Mouse (Mus musculus): ENCODE measurements at regions not wholly inside any gene's neighbourhood (a gene's known extent, or its start where the extent isn't known, plus 50 kb on each side); places are given as distances from the start of the nearest gene placed in this dataset.

DNA sequence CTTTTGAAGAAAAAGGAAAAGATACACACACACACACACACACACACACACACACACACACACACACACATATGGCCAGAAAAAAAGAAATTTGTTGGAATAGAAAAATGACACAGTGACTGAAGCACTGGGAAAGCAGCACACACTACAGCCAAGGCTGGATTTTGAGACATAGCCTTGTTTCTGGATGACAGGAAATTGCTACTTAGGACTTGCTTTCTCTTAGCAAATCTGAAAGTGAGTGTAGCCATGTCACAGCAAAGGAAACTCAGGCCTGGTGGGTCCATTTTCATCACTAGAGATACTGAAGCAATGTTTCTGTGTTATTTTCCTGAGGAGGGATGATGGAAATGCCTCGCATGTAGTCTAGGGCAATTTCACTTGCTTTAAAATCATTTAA lies 271.3 kb upstream of the Gpc5 start:
- no peak for DNase-seq
- H3K36me3 ChIP-seq: no peaks in the 10 kb centered on the region
- no peak overlapping the region for H3K27ac ChIP-seq
- H3K4me2 ChIP-seq: no peak overlapping the region
- no peak overlapping the region for H3K9ac ChIP-seq
- 21% methylated on average over 1 of the region's 1 CpGs for WGBS (ENCODE audit: insufficient replicate concordance)
- ATAC-seq (ENCODE audit: low read depth): no peak
- H3K4me1 ChIP-seq (replicated peaks): no peaks in the 10 kb centered on the region; the same call in 1 of the 2 replicates
- H3K4me3 ChIP-seq (replicated peaks): no peak overlapping the region
- no peaks in the 10 kb centered on the region for H3K27me3 ChIP-seq
- no peaks in the 10 kb centered on the region for H3K9me3 ChIP-seq (replicated peaks)

DNA sequence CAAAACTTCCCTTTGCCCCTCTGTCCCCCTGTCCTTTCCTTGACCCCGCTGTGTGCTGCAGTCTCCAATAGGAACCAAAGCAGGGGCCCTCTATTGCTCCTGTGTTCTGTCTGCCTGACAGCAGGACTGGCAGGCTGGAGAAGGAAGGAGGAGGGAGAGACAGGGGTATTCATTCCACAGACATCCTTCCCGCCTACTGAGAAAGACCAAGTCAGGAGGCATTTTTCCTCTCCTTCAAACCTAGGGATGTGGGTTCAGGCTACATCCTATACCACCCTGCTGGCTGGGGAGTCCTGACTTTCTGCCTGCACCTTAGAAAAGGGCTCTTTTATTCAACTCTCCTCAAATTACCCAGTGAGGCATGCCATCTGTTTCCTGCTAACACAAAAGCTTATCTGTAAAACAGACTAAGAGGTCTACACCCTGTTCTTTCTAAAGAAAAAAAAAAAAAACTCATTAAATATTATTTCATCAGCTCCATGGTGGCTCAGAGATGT lies 270.9 kb upstream of the Gpc5 start:
- no peak for ATAC-seq (ENCODE audit: low read depth)
- H3K4me2 ChIP-seq: no peak overlapping the region
- no peaks in the 10 kb centered on the region for H3K9me3 ChIP-seq (replicated peaks)
- no peak overlapping the region for H3K4me3 ChIP-seq (replicated peaks)
- DNase-seq: no peak
- no peak overlapping the region for H3K9ac ChIP-seq
- no peaks in the 10 kb centered on the region; the same call in 1 of the 2 replicates for H3K4me1 ChIP-seq (replicated peaks)
- WGBS (ENCODE audit: insufficient replicate concordance): 34% methylated on average over 2 of the region's 2 CpGs
- H3K27me3 ChIP-seq: no peaks in the 10 kb centered on the region
- no peaks in the 10 kb centered on the region for H3K36me3 ChIP-seq
- no peak overlapping the region for H3K27ac ChIP-seq

DNA sequence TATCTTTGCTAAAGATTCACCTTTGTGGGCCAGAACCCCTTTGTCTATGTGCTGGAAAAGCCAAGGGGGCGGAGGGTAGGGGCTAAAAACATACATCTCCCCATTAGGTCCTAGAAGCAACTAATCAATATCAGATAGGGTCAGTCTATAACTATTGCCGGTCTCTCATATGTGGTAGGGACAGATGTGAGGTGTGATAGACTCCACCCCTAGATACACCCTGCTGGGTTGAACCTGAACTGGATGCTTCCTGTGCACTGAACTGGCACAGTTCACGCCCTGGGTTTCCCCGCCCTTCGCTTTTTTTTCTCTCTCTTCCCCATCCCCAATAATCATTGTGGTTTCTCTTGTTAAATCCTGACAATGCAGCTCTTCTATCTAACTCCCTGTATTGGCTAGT lies 270.3 kb upstream of the Gpc5 start:
- H3K27ac ChIP-seq: no peak overlapping the region
- no peaks in the 10 kb centered on the region; the same call in 1 of the 2 replicates for H3K4me1 ChIP-seq (replicated peaks)
- no peak overlapping the region for H3K4me2 ChIP-seq
- WGBS (ENCODE audit: insufficient replicate concordance): 56% methylated on average over 5 of the region's 5 CpGs
- H3K9ac ChIP-seq: no peak overlapping the region
- DNase-seq (no peak), ATAC-seq (ENCODE audit: low read depth) (no peak)
- no peaks in the 10 kb centered on the region for H3K9me3 ChIP-seq (replicated peaks)
- no peaks in the 10 kb centered on the region for H3K36me3 ChIP-seq
- no peaks in the 10 kb centered on the region for H3K27me3 ChIP-seq
- H3K4me3 ChIP-seq (replicated peaks): no peak overlapping the region

DNA sequence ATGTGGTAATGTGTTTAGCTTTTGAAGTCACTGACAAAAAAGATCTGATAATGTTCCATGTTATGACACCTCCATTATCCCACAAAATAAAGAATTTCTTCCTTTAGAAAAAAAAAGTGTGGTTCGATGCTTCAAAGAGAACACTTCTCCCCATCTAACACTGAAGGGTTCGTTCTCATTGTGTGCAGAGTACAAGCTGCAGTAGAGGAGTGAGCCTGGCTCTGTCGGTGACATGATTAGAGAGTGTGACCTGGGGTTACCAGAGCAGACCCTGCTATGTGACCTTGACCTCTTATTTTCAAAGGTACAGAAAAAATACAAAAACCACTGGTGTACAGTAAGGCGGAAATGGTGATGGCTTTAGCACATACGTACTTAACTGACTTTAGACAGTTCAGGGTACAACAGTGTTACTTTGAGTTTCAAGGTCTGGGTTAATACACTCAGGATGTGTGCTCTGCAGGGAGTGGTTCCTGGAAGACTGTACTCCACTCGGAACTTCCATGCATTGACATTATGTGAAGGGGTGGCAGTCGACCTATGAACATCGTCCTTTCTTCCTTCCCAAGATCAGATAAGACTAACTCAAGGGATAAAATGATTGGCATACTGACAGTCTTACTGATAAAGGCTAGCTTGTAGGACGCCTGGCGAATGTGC lies 265.2 kb upstream of the Gpc5 start:
- Histone ChIP-seq H3K4me2 (no peak overlapping the region), H3K36me3 (no peaks in the 10 kb centered on the region), H3K4me3 (replicated peaks) (no peak overlapping the region), H3K27me3 (no peaks in the 10 kb centered on the region), H3K4me1 (replicated peaks) (no peaks in the 10 kb centered on the region), H3K27ac (no peak overlapping the region), H3K9ac (no peak overlapping the region), H3K9me3 (replicated peaks) (no peaks in the 10 kb centered on the region)
- ATAC-seq (ENCODE audit: low read depth): no peak
- 50% methylated on average over 10 of the region's 10 CpGs for WGBS (ENCODE audit: insufficient replicate concordance)
- no peak for DNase-seq

DNA sequence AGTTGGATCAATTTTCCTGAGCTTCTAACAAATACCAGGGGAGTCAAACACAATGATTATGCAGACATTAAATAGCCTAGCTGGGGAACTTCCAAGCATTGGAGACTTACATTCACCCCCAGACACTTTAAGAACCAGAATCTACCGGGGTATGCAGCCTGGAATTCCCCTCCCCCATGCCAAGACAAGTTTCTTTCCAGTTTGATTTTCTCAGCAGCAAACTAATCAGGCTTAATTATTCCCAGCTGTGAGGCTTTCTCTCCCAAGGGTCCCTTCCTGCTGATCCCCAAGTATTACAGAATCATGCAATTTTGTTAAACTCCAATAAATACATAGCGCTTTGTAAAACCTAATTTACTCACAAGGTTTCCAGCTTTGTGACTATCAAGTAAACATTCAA lies 262.7 kb upstream of the Gpc5 start:
- Histone ChIP-seq H3K9me3 (replicated peaks) (no peaks in the 10 kb centered on the region), H3K27me3 (no peaks in the 10 kb centered on the region), H3K36me3 (no peaks in the 10 kb centered on the region), H3K4me3 (replicated peaks) (no peak overlapping the region), H3K27ac (no peak overlapping the region), H3K9ac (no peak overlapping the region), H3K4me2 (no peak overlapping the region), H3K4me1 (replicated peaks) (no peaks in the 10 kb centered on the region)
- ATAC-seq (ENCODE audit: low read depth): no peak
- 44% methylated on average over 2 of the region's 2 CpGs for WGBS (ENCODE audit: insufficient replicate concordance)
- no peak for DNase-seq

DNA sequence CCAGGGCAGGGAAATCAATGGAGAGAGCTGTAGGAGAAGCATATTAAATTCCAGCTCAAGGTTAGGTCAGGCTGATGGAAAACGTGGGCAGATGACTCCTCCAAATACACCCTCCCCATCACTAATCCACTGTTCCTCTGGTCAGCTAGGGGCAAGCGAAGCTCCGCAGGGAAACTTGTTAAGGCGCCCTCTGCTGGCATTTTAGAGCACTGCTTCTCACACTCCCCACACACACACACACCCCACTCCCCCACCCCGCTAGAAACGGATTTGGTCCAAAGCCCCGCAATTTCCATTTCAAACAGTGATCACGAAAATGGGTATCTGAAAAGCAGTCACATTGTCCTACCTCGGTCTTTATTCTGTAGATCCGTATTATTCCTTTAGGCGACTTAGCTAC lies 259.0 kb upstream of the Gpc5 start:
- Histone ChIP-seq H3K4me2 (no peak overlapping the region), H3K36me3 (no peaks in the 10 kb centered on the region), H3K9me3 (replicated peaks) (no peaks in the 10 kb centered on the region), H3K9ac (no peak overlapping the region), H3K27me3 (no peaks in the 10 kb centered on the region), H3K4me1 (replicated peaks) (no peaks in the 10 kb centered on the region), H3K4me3 (replicated peaks) (no peak overlapping the region), H3K27ac (no peak overlapping the region)
- DNase-seq (no peak), ATAC-seq (ENCODE audit: low read depth) (no peak)
- WGBS (ENCODE audit: insufficient replicate concordance): 52% methylated on average over 11 of the region's 11 CpGs

DNA sequence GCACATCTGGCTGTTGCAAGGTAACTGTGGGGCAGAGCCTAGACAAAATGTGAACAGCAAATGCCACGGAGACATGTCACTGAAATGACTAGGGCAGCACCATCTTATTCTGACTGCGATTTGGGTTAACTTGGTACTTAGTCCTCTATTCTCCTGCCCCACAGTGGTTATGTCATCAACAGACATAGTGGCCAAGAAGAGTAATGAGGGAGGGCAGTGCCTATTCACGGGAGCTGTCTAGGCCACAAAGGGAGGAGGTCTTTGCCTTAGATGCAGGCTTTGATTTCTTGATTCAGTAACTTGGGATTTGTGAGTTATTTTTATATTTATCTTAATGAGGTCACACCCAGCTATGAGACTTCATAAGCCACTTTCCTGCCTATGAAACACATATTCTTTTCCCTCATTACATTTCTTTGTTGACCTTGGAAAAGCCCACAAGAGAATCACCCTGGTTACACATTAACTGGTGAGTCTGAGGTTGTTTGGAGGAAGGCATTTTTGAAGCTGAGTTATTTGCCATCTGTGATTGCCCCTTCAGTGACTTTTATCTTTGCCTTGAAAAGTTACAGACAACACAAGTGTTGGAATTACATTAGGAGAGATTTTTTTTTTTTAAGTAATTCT lies 255.2 kb upstream of the Gpc5 start:
- no peaks in the 10 kb centered on the region for H3K27me3 ChIP-seq
- H3K4me2 ChIP-seq: no peak overlapping the region
- no peaks in the 10 kb centered on the region for H3K9me3 ChIP-seq (replicated peaks)
- H3K4me3 ChIP-seq (replicated peaks): no peak overlapping the region
- H3K36me3 ChIP-seq: no peaks in the 10 kb centered on the region
- WGBS (ENCODE audit: insufficient replicate concordance): 40% methylated on average over 3 of the region's 3 CpGs
- no peak overlapping the region for H3K27ac ChIP-seq
- DNase-seq: no peak
- no peak for ATAC-seq (ENCODE audit: low read depth)
- no peak overlapping the region for H3K9ac ChIP-seq
- no peaks in the 10 kb centered on the region for H3K4me1 ChIP-seq (replicated peaks)

DNA sequence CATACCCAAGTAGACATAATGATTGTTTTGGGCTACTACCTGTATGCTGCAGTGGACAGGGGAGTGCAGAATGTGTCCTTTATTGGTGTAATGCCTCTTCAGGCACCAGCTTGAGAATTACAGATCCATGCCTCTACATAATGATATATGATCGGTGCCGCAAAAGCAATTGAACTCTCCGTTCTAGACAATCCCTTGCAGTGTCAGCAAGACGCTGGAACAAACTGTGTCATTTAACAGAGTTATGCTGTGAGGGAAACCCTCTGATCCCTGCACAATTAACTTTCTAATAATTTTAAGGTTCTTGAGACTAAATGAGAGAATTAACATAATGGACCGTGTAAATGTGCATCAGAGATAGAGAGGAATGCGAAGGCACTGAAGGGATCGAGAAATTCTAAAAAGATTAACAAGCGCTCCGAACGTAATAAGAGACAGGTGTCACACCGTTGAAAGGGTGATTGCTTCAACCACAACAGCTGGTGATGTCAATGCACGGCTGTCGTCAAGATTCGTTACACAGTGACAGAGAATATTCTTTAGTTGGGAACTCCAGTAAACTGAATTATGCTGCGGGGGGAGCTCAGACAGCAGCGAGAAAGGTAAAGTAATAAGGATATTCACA lies 254.3 kb upstream of the Gpc5 start:
- Histone ChIP-seq H3K4me2 (no peak overlapping the region), H3K9ac (no peak overlapping the region), H3K9me3 (replicated peaks) (no peaks in the 10 kb centered on the region), H3K36me3 (no peaks in the 10 kb centered on the region), H3K4me3 (replicated peaks) (no peak overlapping the region), H3K27me3 (no peaks in the 10 kb centered on the region), H3K27ac (no peak overlapping the region), H3K4me1 (replicated peaks) (no peaks in the 10 kb centered on the region)
- DNase-seq: no peak
- no peak for ATAC-seq (ENCODE audit: low read depth)
- 76% methylated on average over 16 of the region's 16 CpGs for WGBS (ENCODE audit: insufficient replicate concordance)

DNA sequence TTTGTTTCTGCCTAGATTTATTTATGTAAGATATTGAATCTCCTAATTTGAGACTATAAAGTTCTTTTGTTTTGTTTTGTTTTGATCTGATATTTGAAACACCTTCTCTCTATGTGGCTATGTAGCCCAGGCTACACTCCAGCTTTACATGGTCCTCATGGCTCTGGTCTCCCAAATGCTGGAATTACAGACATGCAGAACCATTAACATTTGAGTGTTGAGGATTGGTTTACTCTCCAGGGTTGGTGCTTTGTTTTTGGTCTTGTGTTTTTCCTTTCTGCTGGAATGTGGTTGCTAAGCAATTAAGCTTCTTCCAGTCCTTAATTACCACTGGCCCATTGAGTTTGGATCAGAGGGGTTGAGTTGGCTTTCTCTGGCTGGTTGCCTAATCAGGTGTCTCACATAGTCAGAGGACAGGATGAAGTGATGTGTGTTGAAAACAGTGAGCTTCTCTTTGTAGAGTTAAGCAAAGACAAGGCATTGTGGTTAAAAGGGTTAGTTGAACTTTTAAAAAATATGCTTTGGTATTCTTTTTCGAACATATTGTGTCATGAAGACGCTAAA lies 252.6 kb upstream of the Gpc5 start:
- no peaks in the 10 kb centered on the region for H3K36me3 ChIP-seq
- no peaks in the 10 kb centered on the region for H3K9me3 ChIP-seq (replicated peaks)
- ATAC-seq (ENCODE audit: low read depth) (no peak), DNase-seq (no peak)
- no peaks in the 10 kb centered on the region for H3K4me1 ChIP-seq (replicated peaks)
- H3K9ac ChIP-seq: no peak overlapping the region
- no peak overlapping the region for H3K4me2 ChIP-seq
- WGBS (ENCODE audit: insufficient replicate concordance): 60% methylated on average over 2 of the region's 2 CpGs
- H3K27me3 ChIP-seq: no peaks in the 10 kb centered on the region
- no peak overlapping the region for H3K27ac ChIP-seq
- H3K4me3 ChIP-seq (replicated peaks): no peak overlapping the region

DNA sequence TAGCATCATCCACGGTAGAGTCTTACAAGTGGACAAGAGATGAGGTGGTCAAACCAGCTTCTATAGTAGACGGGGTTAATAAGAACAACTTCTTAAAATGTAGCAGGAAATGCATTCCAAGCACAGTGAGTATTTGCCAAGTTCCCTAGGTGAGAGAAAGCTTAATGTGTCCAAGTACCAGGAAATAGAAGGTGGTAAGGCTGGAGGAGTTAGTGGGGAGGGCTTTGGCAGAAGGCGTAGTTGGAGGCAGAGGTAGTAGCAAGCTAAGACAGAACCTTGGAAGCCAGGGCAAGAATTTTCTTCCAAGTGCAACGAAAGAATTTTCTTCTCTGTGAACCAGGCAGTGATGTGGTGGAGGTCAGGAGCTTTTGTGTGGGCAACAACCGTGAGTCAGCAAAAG lies 251.2 kb upstream of the Gpc5 start:
- Histone ChIP-seq H3K4me2 (no peak overlapping the region), H3K36me3 (no peaks in the 10 kb centered on the region), H3K9ac (no peak overlapping the region), H3K27ac (no peak overlapping the region), H3K27me3 (no peaks in the 10 kb centered on the region), H3K4me1 (replicated peaks) (no peaks in the 10 kb centered on the region), H3K9me3 (replicated peaks) (no peaks in the 10 kb centered on the region), H3K4me3 (replicated peaks) (no peak overlapping the region)
- DNase-seq (no peak), ATAC-seq (ENCODE audit: low read depth) (no peak)
- 55% methylated on average over 5 of the region's 5 CpGs for WGBS (ENCODE audit: insufficient replicate concordance)

DNA sequence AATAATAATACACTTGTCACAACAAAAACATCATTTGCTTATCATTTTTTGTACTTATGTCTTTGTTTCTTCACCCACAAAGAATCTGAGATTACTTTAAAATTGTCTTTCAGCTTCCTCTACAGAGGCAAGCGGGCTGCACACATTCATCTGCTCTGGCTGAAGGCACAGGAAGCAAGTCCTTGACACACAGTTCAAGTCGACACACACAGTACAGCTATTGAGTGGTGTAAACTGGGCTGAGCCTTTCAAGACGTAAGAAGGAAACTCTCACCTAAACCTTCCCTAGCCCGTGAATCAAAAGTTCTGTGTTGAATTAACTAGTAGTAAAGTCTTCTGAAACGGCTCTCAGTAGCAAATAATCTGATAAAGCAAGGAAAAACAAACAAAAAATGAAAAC lies 250.5 kb upstream of the Gpc5 start:
- Histone ChIP-seq H3K36me3 (no peaks in the 10 kb centered on the region), H3K9ac (no peak overlapping the region), H3K27ac (no peak overlapping the region), H3K9me3 (replicated peaks) (no peaks in the 10 kb centered on the region), H3K4me3 (replicated peaks) (no peak overlapping the region), H3K4me1 (replicated peaks) (no peaks in the 10 kb centered on the region), H3K27me3 (no peaks in the 10 kb centered on the region), H3K4me2 (no peak overlapping the region)
- WGBS (ENCODE audit: insufficient replicate concordance): 28% methylated on average over 5 of the region's 5 CpGs
- DNase-seq (no peak), ATAC-seq (ENCODE audit: low read depth) (no peak)

Data from liver, embryonic 13.5 days (tissue).